Mouse (Mus musculus) limb, embryonic 12.5 days (tissue): ENCODE results near the gene Gjb3. TPM values are rescaled to one million over a fixed set of nuclear protein-coding genes. Genes with fewer than 3 reads are reported as not detected.

Source experiments
- ATAC-seq: fragments of 200-750 bp; cut with Nextera tagmentation; 2 replicates; pipeline ENCODE4 v1.8.0; 2017; ENCODE audit warnings: low read depth, moderate TSS enrichment; ENCODE audit not compliant: insufficient number of reproducible peaks, insufficient read depth, low FRiP score, low TSS enrichment
- H3K27ac ChIP-seq: fragments of 300-500 bp; sonication (generic); 2 replicates; pipeline ENCODE4 v1.5.1; 2016; ENCODE audit warnings: mild to moderate bottlenecking, moderate library complexity
- H3K27me3 ChIP-seq: fragments of 300-500 bp; sonication (generic); 2 replicates; pipeline ENCODE4 v1.6.1; 2016; ENCODE audit warnings: mild to moderate bottlenecking, moderate library complexity
- H3K36me3 ChIP-seq: fragments of 300-500 bp; sonication (generic); 2 replicates; pipeline ENCODE4 v1.6.1; 2016; ENCODE audit warnings: mild to moderate bottlenecking, moderate library complexity
- H3K4me1 ChIP-seq: fragments of 300-500 bp; sonication (generic); replicated peaks from 2 replicates; pipeline ENCODE4 v1.6.1; 2016
- H3K4me2 ChIP-seq: fragments of 300-500 bp; sonication (generic); 2 replicates; pipeline ENCODE4 v1.6.1; 2016; ENCODE audit warnings: mild to moderate bottlenecking, moderate library complexity
- H3K4me3 ChIP-seq: fragments of 300-500 bp; sonication (generic); replicated peaks from 2 replicates; pipeline ENCODE4 v1.5.1; 2016; ENCODE audit warnings: mild to moderate bottlenecking
- H3K9ac ChIP-seq: fragments of 300-500 bp; sonication (generic); replicated peaks from 2 replicates; pipeline ENCODE4 v1.6.1; 2016; ENCODE audit warnings: mild to moderate bottlenecking, moderate library complexity
- H3K9me3 ChIP-seq: fragments of 300-500 bp; sonication (generic); 2 replicates; pipeline ENCODE4 v1.6.1; 2016; ENCODE audit warnings: mild to moderate bottlenecking, moderate library complexity
- WGBS: fragments of 180-500 bp; shearing (Covaris S2); methylation state at CpG from one replicate; pipeline ENCODE4 v1.1.7; 2016; 5-methylcytosine and 5-hydroxymethylcytosine counted together
- polyA plus RNA-seq: library from polyadenylated mRNA; unstranded; fragments of >200 nt; fragmentation: Nextera tagmentation; extraction: Ambion mirVana; gene quantifications from 2 replicates; pipeline ENCODE4 v1.2.1, GENCODE M21; 2016

Gene Gjb3
- polyA plus RNA-seq, result 4.3 TPM in 2 replicates

DNA sequence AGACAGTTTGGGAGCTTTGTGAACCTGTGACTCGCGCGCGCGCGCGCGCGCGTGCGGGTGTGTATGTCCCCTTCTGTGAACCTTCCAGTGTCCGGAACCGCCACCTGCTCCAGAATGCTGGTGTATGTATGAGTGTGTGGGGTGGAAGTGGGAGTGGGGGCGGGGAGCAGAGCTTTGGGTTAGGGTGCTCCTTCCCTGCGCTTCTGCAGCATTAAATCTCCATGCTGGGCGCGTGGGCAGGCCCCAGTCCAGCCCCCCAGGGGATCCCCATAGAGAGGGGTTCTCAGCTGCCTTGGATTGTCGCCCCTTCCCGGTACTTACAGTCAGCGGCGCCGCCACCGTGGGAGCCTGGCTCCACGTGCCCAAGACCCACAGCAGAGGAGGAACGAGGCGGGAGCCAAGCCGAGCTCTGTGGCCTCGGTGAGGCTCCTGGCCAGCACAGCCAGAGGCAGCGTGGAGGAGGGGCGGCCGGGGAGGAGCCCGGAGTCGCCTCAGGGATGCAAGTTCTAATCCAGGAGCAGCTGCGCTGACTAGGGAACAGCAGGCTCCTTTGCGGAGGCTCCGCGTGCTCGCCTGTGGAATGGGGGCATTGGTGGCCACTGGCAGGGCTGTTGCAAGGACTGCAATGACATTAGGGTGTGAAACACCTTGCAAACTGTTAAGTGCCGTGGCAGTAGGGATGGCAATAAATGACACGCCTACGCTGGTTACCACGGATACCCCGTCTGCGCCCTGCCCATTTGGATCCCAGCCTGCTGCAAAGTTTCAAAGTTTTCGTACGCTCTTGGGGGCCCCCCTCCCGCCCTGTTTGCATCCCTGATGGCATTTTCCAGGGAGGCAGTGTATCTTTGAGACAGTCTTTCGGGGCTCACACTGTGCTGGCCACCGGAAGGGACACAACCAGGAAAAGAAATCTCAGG is at the start of gene Gjb3:
TSS of gene Gjb3 (minus strand) at position 664 of the 920 bp plus-strand sequence.
- ATAC-seq, result no peak
- Histone ChIP-seq H3K9me3 (no peaks in the 10 kb centered on the region), H3K27ac (no peak within 1 kb of the TSS; the same call in 1 of the 2 replicates), H3K4me3 (peak within 1 kb of the TSS; percentile 24), H3K4me2 (peak within 1 kb of the TSS; percentile 45), H3K9ac (no peak within 1 kb of the TSS), H3K27me3 (peaks cover 93% of the 10 kb centered on the region), H3K4me1 (peaks cover 16% of the 10 kb centered on the region), H3K36me3 (no peaks in the 10 kb centered on the region)
- 1% methylated on average over 49 of the region's 49 CpGs for WGBS

DNA sequence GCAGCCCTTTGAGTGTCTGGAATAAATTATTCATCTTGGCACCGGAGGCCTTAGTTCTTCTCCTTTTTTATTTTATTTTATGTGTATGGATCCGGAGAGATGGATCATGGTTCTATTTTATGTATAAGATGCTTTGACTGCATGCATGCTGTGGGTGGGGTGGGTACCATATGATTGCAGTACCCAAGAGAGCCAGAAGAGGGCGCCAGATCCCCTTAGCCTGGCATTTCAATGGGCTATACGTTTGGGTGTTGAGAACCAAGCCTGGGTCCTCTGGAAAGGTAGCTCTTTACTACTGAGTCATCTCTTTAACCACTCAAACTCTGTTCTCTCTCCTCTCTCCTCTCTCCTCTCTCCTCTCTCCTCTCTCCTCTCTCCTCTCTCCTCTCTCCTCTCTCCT is 46.7 kb upstream of the Gjb3 start:
- Histone ChIP-seq H3K36me3 (no peaks in the 10 kb centered on the region), H3K4me1 (no peaks in the 10 kb centered on the region; the same call in 1 of the 2 replicates), H3K9me3 (no peaks in the 10 kb centered on the region), H3K27me3 (peaks cover 2% of the 10 kb centered on the region; the same call in 1 of the 2 replicates), H3K4me3 (no peak overlapping the region), H3K4me2 (no peak overlapping the region), H3K9ac (no peak overlapping the region), H3K27ac (no peak overlapping the region)
- WGBS, result 44% methylated on average over 4 of the region's 4 CpGs
- no peak for ATAC-seq

DNA sequence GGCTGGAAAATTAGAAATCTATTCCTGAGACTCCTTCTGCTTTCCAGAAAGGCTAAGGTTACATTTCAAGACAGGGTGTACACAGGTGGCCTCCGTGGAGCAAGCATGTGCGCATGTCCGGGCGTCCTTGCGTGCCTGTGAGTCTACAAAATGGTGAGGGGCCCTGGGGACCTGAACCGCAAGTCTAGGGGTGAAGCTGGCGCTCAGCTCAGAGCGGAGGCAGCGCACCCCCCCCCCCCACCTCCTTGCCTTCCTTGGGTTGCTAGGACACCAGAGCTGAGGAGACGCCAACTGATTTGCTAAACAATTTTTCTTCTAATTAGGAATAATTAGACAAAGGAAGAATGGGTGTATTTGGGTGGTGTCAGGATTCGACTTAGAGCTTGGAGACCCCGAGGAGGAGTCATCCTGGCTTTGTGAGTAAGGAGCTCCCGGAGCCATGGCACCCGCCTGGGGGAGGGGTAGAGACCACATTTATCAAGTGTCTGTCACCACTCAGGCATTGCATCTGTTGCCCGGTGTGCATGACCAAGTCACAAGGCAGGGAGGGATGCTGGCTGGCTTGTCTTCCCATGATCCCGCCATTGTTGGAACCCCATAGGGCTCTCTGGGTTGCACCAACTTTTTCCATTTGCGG is 45.0 kb upstream of the Gjb3 start:
- Histone ChIP-seq H3K27me3 (peaks cover 4% of the 10 kb centered on the region; the same call in 1 of the 2 replicates), H3K9me3 (no peaks in the 10 kb centered on the region), H3K27ac (no peak overlapping the region), H3K36me3 (no peaks in the 10 kb centered on the region), H3K9ac (no peak overlapping the region), H3K4me2 (no peak overlapping the region), H3K4me3 (no peak overlapping the region), H3K4me1 (no peaks in the 10 kb centered on the region; the same call in 1 of the 2 replicates)
- ATAC-seq, result no peak
- WGBS, result 90% methylated on average over 17 of the region's 17 CpGs

DNA sequence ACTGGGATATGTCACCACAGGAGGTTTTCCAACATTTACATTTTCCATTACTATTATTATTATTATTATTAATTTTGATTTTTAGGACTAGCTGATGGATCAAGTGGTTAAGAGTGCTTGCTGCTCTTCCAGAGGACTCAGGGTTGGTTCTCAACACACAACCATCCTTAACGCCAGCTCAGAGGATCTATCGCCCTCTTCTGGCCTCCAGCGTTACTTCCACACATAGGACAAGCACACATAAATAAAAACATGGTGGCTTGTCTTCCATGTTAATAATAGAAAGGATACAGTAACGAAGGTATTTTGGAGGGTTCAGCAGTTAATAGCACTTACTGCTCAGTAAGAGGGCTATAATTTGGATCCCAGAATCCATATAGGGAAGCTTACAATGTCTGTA is 44.0 kb upstream of the Gjb3 start:
- Histone ChIP-seq H3K27me3 (peaks cover 4% of the 10 kb centered on the region; the same call in 1 of the 2 replicates), H3K4me1 (no peaks in the 10 kb centered on the region; the same call in 1 of the 2 replicates), H3K27ac (no peak overlapping the region), H3K4me2 (no peak overlapping the region), H3K4me3 (no peak overlapping the region), H3K9ac (no peak overlapping the region), H3K9me3 (no peaks in the 10 kb centered on the region), H3K36me3 (no peaks in the 10 kb centered on the region)
- no peak for ATAC-seq
- 78% methylated on average over 4 of the region's 4 CpGs for WGBS

DNA sequence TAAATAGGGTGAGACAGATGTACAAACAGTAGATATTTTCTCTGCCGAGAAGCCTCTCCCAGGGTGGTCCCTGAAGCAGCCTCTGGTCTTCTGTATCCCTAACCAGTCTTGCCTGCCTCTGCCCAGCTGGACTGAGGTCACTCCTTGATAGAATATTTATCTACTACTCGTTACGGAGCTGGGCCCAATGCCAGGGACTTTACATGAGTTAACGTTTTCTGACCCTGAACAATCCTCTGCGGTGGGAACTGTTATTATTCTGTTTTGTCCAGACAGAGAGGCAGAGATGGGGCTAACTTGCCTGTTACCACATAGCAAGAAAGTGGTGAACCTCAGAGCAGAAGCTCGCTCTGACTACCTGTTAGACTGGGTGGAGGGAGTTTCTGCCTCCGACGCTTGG is 42.8 kb upstream of the Gjb3 start:
- Histone ChIP-seq H3K9ac (no peak overlapping the region), H3K36me3 (no peaks in the 10 kb centered on the region), H3K27me3 (peaks cover 15% of the 10 kb centered on the region), H3K9me3 (no peaks in the 10 kb centered on the region), H3K4me3 (no peak overlapping the region), H3K4me1 (peaks cover 3% of the 10 kb centered on the region; the same call in 1 of the 2 replicates), H3K4me2 (no peak overlapping the region), H3K27ac (no peak overlapping the region)
- 74% methylated on average over 8 of the region's 8 CpGs for WGBS
- ATAC-seq, result no peak

GRCm38 (mm10) chr4:127371546-127371945 is 40.9 kb upstream of the Gjb3 start:
- 78% methylated on average over 5 of the region's 5 CpGs for WGBS
- Histone ChIP-seq H3K27me3 (peaks cover 16% of the 10 kb centered on the region), H3K4me3 (no peak overlapping the region), H3K36me3 (no peaks in the 10 kb centered on the region), H3K27ac (no peak overlapping the region), H3K9ac (0 out of 2 replicates have a peak overlapping the region, but pooled peaks have one; percentile 0), H3K9me3 (no peaks in the 10 kb centered on the region), H3K4me1 (peaks cover 4% of the 10 kb centered on the region; the same call in 1 of the 2 replicates), H3K4me2 (no peak overlapping the region)
- ATAC-seq, result no peak

- H3K27ac ChIP-seq, result no peak overlapping the region
- H3K36me3 ChIP-seq, result no peaks in the 10 kb centered on the region
- H3K9ac ChIP-seq, result no peak overlapping the region
- no peak for ATAC-seq
- WGBS, result 59% methylated on average over 2 of the region's 2 CpGs
- H3K9me3 ChIP-seq, result no peaks in the 10 kb centered on the region
- H3K27me3 ChIP-seq, result peaks cover 16% of the 10 kb centered on the region
- no peak overlapping the region for H3K4me2 ChIP-seq
- peaks cover 11% of the 10 kb centered on the region for H3K4me1 ChIP-seq
- H3K4me3 ChIP-seq, result no peak overlapping the region
Observed at GRCm38 (mm10) chr4:127370447-127370846, 39.8 kb upstream of the Gjb3 start.

DNA sequence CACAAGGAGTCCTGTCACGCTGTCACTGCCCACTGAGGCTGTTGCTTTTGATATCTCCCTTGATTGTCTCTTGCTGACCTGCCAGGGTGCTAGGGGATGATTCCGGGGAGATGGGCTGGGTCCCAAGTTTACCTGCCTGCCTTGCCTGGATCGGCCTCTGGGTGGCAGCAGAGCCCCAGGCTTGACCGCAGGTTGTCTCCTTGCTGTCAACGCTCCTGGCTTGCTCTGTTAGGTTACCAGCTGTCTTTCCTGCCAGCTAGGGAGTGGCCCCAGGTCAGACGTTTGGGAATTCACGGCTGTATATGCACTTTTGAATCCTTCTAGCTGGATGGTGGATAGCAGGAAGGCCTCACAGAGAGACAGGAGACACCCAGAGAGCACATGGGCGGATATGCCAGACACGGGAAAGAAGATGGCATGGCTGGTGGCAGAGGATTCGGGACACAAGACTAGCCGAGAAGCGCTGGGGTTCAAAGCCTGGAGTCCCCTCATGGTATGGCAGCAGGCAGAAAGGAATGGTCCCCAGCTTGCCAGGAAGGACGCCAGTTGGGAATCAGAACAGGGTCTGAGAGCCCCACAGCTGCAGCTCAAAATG is 37.8 kb upstream of the Gjb3 start:
- peaks cover 19% of the 10 kb centered on the region for H3K4me1 ChIP-seq
- H3K27me3 ChIP-seq, result peaks cover 16% of the 10 kb centered on the region
- no peak overlapping the region for H3K4me3 ChIP-seq
- H3K9me3 ChIP-seq, result no peaks in the 10 kb centered on the region
- 0 out of 2 replicates have a peak overlapping the region, but pooled peaks have one; percentile 12 for H3K9ac ChIP-seq
- no peak overlapping the region for H3K4me2 ChIP-seq
- 27% methylated on average over 13 of the region's 13 CpGs for WGBS
- H3K36me3 ChIP-seq, result no peaks in the 10 kb centered on the region
- no peak for ATAC-seq
- H3K27ac ChIP-seq, result no peak overlapping the region

DNA sequence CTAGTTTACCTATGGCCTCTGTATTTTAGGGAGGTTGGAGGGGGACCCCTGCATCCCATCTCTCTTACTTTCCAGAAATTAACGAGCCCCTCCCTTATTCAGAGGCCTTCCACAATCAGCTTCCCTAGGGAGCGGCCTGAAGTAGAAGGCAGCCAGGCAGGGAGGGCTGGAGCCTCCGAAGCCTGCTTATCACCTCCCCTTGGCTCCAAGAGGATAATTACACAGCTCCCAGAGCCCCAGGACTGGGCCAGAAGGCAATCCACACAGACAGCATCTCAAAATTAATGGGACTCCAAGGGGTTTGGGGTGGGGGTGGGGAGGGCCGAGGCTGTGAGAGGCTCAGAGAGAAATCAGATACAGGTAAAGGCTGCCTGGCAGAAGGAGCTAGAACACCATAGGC is 35.2 kb upstream of the Gjb3 start:
- no peak overlapping the region for H3K27ac ChIP-seq
- H3K4me3 ChIP-seq, result no peak overlapping the region
- 0 out of 2 replicates have a peak overlapping the region, but pooled peaks have one; percentile 28 for H3K9ac ChIP-seq
- H3K36me3 ChIP-seq, result no peaks in the 10 kb centered on the region
- peaks cover 11% of the 10 kb centered on the region for H3K27me3 ChIP-seq
- H3K4me1 ChIP-seq, result peaks cover 19% of the 10 kb centered on the region
- no peak overlapping the region for H3K4me2 ChIP-seq
- 8% methylated on average over 4 of the region's 4 CpGs for WGBS
- no peak for ATAC-seq
- no peaks in the 10 kb centered on the region for H3K9me3 ChIP-seq

DNA sequence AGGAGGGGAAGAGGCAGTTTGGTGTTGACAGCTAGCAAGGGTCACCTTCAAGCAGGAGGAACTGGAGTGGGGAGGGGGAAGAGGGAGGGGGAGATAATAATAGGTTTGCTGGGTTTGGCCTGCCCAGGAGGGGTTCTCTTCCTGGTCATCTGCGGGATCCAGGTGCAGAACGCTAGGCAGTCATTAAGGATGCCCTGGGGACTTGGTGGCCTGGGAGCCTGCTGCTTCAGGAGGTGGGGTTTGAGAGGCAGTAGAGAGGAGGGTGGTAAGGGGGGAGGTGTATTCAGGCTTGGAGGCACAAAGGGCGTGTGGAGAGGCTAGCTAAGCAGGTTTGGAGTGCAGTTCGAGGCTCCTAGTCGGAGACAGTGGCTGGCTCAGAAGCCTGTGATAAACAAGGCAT is 34.8 kb upstream of the Gjb3 start:
- Histone ChIP-seq H3K4me3 (no peak overlapping the region), H3K27me3 (peaks cover 11% of the 10 kb centered on the region), H3K9me3 (no peaks in the 10 kb centered on the region), H3K27ac (no peak overlapping the region), H3K4me1 (peaks cover 19% of the 10 kb centered on the region), H3K36me3 (no peaks in the 10 kb centered on the region), H3K4me2 (no peak overlapping the region), H3K9ac (no peak overlapping the region)
- no peak for ATAC-seq
- 10% methylated on average over 5 of the region's 5 CpGs for WGBS

DNA sequence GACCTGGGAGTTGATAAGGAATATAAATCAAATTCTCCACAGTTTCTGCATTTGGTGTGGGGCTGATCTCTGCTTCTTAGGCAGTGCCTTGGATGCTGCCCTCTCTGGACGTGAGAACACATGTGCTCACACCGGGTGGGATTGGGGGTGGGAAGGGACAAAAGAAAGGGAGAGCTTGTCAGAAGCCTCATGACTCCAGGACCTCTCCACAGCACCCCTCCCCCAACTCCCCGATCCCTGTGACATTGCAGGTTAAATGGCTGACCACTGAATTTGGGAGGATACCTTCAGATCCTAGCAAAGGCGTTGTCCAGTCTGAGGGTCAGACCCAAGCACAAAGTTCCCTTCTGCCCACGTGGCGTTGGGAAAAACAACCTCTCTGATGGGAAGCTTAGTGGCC is 33.8 kb upstream of the Gjb3 start:
- Histone ChIP-seq H3K27me3 (peaks cover 16% of the 10 kb centered on the region), H3K4me1 (peaks cover 24% of the 10 kb centered on the region), H3K9me3 (no peaks in the 10 kb centered on the region), H3K27ac (no peak overlapping the region), H3K4me2 (no peak overlapping the region), H3K36me3 (no peaks in the 10 kb centered on the region), H3K9ac (no peak overlapping the region), H3K4me3 (no peak overlapping the region)
- no peak for ATAC-seq
- WGBS, result 60% methylated on average over 6 of the region's 6 CpGs
